Mouse (Mus musculus) cortical plate, adult 2 months (tissue): ENCODE data around the gene Ndufb7.

ENCODE experiments used
- CTCF ChIP-seq: fragments of 200-500 bp; IDR thresholded peaks from 2 replicates; pipeline ENCODE4 v1.5.1; 2011; ENCODE audit warnings: mild to moderate bottlenecking, control low read depth, low read length; ENCODE audit not compliant: insufficient read depth; ENCODE audit errors: extremely low read depth
- POLR2A ChIP-seq: fragments of 200-500 bp; IDR thresholded peaks from 2 replicates; pipeline ENCODE4 v1.6.1; 2011; ENCODE audit warnings: mild to moderate bottlenecking, low read length, control low read depth; ENCODE audit not compliant: insufficient read depth; ENCODE audit errors: extremely low read depth

DNA sequence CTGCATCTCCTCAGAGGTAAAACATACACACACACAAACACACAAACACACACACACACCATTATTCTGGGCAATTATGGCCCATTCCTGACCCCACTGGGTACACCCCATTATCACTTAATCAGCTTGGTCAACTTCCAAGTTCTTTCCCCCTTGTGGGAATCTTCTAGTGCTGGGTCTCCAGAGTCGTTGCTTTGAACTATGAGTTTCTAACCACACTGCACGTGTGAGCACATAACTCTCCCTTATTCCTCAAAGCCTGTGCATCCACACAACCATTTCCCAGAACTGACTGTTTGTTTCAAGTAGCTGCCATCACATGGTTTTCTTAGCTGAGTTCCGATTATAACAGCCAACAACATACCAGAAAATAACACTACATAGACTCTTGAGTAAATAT is 46.0 kb upstream of the Ndufb7 start:
- TF ChIP-seq POLR2A (no peak), CTCF (no peak)
